Mouse (Mus musculus) liver, embryonic 14 days (tissue): ENCODE measurements around the gene 2210016L21Rik. TPM values are rescaled to one million over a fixed set of nuclear protein-coding genes. Genes with fewer than 3 reads are reported as not detected.

ENCODE experiments used
- polyA plus RNA-seq: library from polyadenylated mRNA; depleted of rRNA; stranded (reverse); fragments of >200 nt; gene quantifications from 2 replicates; pipeline ENCODE4 v1.2.3, GENCODE M21; 2012; rRNA removed

Gene 2210016L21Rik
- 7.5 and 8.0 TPM in 2 replicates for polyA plus RNA-seq

DNA sequence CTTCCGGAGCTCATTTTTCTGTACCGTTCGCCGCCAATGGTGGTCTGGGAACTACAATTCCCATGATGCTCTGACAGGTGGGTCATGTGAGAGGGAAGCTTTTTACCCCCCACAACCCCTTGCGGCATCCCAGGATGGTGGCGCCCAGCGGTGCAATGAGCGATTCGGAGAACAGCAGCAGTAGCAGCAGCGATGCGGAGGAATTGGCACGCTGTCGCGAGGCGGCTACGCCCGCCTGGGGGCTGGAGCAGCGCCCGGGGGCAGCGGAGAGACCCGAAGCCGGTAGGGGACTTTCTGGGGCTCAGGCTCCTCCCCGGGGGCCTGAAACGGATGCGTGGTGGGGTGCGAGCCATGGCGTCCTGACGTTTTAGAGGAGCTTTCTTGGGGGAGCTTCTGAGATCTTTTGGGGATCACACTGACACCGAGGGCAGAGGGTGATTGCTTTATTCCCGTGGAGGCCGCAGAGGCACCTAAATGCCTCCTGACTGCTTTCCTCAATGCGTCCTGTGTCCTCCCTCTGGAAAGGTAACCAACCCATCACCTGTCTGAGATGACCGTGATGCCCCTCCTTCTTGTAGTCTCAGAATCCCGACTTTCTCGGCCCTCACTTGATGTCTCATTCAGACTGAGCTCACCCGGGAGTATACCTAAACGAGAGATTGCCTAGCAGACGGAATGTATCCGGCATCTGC lies at the start of gene 2210016L21Rik:
2210016L21Rik (plus strand) TSS at position 85 of the 692 bp plus-strand sequence.

DNA sequence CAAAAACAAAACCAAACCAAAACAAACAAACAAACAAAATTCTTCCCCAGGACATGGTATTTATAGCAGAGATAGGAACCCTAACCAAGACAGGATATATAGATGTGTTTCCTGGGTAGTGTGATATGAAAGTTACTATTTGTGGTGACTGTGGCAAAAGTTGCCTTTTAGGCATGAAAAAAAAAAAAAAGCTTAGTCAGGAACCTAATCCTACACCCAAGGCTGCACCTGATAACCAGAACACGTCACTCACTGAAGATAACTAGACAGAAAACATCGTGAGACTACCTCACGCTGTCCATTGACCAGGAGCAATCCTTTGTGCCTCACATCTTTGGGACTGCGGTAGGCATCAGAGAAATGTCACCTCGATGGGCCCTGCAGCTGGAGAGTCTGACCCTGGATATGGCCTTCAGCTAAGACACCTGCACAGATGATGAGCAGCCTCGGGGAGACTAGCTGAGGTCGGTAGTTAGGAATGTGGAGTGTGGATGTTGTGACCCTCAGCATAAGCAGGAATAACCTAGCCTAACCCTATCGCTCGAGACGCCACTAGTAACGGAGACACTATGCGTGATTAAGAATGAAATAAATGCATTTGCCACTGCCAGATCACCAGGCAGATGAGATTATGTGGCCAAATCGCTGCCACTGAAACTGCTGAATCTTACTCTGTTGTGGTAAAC lies 45.1 kb upstream of the 2210016L21Rik start, which contains the start of gene Oasl2:
Oasl2 (plus strand) TSS at position 249 of the 686 bp plus-strand sequence.

DNA sequence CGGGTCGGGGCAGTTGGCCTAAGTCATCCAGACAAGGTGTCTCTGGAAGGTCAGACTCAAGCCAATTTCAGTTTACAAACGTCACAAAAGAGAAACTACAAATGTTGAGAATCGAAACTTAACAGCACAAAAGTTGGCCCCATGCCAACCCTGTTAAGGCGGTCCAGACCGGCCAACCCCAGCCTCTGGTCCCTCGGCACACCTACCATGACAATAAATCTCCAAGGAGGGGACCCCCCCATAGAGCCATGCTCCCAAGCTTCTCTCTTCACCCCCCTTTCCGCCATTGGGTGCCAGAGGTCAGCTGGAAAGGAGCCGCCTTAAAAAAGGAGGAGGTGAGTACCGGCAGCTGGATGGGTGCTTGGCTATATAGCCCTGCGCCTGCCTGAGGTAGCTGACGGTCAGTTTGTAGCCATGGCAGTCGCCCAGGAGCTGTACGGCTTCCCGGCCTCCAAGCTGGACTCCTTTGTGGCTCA lies 18.9 kb upstream of the 2210016L21Rik start, which contains the start of gene Oasl1:
Oasl1 (plus strand) TSS at position 243 of the 476 bp plus-strand sequence.

DNA sequence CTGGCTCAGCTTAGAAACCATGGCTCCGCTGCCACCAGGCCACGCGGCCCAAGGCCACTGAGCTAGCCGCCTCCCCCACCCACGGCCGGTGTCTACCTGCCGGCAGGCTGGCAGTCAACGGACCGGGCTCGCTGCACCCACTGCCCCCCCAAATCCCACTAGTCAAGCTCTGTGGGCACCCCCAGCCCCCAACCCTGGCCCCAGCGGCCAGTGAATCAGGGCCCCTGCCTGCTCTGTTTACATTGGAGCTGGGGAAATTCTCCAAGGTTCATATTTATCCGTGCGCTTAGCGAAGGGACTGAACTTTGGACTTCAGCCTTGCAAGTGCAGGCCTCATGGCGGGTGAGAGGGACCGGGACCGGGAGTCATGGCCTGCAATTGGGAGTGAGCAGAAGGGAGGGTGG lies 28.9 kb downstream of the 2210016L21Rik start, which contains the start of gene Hnf1a:
Hnf1a (minus strand) TSS at position 271 of the 404 bp plus-strand sequence.

Other genes starting within 250 kb of the 2210016L21Rik start
- 7.0 and 7.9 TPM in 2 replicates for gene Tchp, start 234.4 kb upstream of the 2210016L21Rik start, polyA plus RNA-seq
- gene Ankrd13a, start 167.5 kb upstream of the 2210016L21Rik start, polyA plus RNA-seq, result 36.2 and 42.6 TPM in 2 replicates
- gene Git2, start 166.6 kb upstream of the 2210016L21Rik start, polyA plus RNA-seq, result 12.2 and 14.8 TPM in 2 replicates
- 17.4 and 19.0 TPM in 2 replicates for gene 1500011B03Rik, start 118.7 kb upstream of the 2210016L21Rik start, polyA plus RNA-seq
- gene 4930519G04Rik, start 88.5 kb upstream of the 2210016L21Rik start, polyA plus RNA-seq, result not detected in 2 replicates
- not detected in 2 replicates for gene Gm9936, start 83.5 kb upstream of the 2210016L21Rik start, polyA plus RNA-seq
- gene Oasl2, start 45.2 kb upstream of the 2210016L21Rik start, polyA plus RNA-seq, result 1.9 and 3.1 TPM in 2 replicates
- gene Oasl1, start 18.9 kb upstream of the 2210016L21Rik start, polyA plus RNA-seq, result 0.70 TPM in 2 replicates
- 0.89 and 1.2 TPM in 2 replicates for gene Hnf1a, start 28.9 kb downstream of the 2210016L21Rik start, polyA plus RNA-seq
- 14.6 and 17.8 TPM in 2 replicates for gene Sppl3, start 69.0 kb downstream of the 2210016L21Rik start, polyA plus RNA-seq
- not detected in 2 replicates for gene Gm10401, start 156.1 kb downstream of the 2210016L21Rik start, polyA plus RNA-seq
- gene Acads, start 177.2 kb downstream of the 2210016L21Rik start, polyA plus RNA-seq, result 23.6 and 27.1 TPM in 2 replicates
- gene Unc119b, start 192.8 kb downstream of the 2210016L21Rik start, polyA plus RNA-seq, result 5.9 and 7.3 TPM in 2 replicates
- gene Mlec, start 216.0 kb downstream of the 2210016L21Rik start, polyA plus RNA-seq, result 38.4 and 41.2 TPM in 2 replicates